Mouse (Mus musculus) heart, adult 18-20 months (tissue): ENCODE data around the gene Gapdhs. TPM values are rescaled to one million over a fixed set of nuclear protein-coding genes. Genes with fewer than 3 reads are reported as not detected.
"Not testable (repeated sequence)": the region's sequence is repeated elsewhere in the genome, so short reads cannot be mapped to it uniquely, and the experiment has no call there.

ENCODE experiments used
- DNase-seq, 2 experiments: peaks; one replicate each; pipeline ENCODE4 v3.0.0; 2021 to 2022; ENCODE audit warnings: mixed read lengths in 1 of 2
- total RNA-seq, 2 experiments: library from RNA; stranded (reverse); gene quantifications; 2 replicates each; pipeline ENCODE4 v1.2.3; 2021

The Gapdhs gene
- total RNA-seq, 2 experiments from 2014 or later, result not detected

DNA sequence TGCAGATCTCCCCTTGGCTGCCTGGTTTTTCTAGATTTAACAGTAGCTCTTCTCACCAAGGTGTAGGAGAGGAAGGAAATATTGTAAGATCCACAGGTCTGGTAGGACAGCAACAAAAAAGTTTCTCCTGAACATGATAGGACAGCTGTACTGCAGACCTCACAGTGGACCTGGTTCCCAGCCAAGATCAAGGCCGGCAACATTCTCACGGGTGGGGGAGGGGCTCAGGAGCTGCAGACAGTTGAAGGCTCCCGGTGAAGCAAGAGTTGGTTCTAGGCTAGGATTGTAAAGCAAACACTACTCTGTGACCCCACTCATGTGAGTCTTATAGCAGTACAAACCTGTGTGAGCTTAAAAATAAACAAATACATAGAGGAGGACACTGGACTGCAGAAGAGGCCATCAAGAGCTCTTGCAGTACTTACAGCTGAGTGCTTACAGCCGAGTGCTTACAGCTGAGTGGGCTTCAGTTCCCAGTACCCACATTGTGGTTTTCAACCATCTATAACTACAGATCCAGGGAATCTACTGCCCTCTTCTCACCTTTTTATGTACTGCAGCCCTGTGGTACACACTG is 629 bp upstream of the Gapdhs start:
- peak; percentile 35 to 45 for DNase-seq

GRCm38 (mm10) chr7:30742570-30742969 is 911 bp downstream of the Gapdhs start:
- not testable (repeated sequence) for DNase-seq

- DNase-seq, result no peak
These were observed 7.3 kb downstream of the Gapdhs start for GRCm38 (mm10) chr7:30736211-30736610.

- DNase-seq, result peak in 1 of 2 experiments; percentile 22
These were observed 13.3 kb downstream of the Gapdhs start for GRCm38 (mm10) chr7:30730064-30730722.

- DNase-seq, result peak; percentile 97
These were observed 14.0 kb downstream of the Gapdhs start, which contains the start of gene Tmem147 for GRCm38 (mm10) chr7:30729396-30730063. Gene Tmem147 (minus strand): TSS chr7:30729540.

- no peak for DNase-seq
These were observed 14.6 kb downstream of the Gapdhs start for GRCm38 (mm10) chr7:30728739-30729395.

- DNase-seq, result no peak
These were observed 15.3 kb downstream of the Gapdhs start for GRCm38 (mm10) chr7:30728214-30728613.

DNA sequence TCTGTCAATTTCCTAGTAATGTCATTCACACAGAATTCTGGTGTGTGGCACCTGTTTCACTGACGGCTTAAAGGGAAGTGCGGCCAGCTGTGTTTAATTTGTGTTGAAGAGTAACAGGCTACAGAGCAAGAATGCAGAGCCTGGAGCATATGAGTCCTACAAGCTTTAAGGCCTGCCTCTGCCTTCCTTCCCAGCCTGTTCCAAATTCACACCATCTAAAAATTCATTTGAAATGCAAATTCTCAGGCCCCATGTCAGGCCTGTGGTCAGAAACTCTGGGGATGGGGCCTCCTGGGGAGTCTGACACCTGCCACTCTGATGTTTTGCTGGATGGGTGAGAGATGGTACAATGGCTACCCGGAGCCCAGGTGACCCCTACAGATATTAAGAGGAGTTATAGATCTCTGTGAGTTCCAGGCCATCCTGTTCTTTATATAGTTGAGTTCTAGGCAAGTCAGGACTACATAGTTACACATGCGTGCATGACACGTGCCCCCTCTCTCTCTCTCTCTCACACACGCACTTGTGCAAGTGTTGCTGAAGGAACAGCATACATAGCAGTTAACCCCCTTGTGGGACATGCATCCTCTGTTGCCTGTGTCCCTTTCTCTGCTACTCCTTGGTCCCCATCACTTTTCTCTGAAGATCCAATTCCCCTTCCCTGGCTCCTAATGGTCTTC is 20.1 kb downstream of the Gapdhs start:
- no peak for DNase-seq

- no peak for DNase-seq
These were observed 22.2 kb downstream of the Gapdhs start for GRCm38 (mm10) chr7:30721286-30721685.

- no peak for DNase-seq
These were observed 23.8 kb downstream of the Gapdhs start for GRCm38 (mm10) chr7:30719669-30720068.

GRCm38 (mm10) chr7:30717716-30718046 is 25.8 kb downstream of the Gapdhs start:
- DNase-seq, result no peak

- peak; percentile 53 to 56 for DNase-seq
These were observed 26.3 kb downstream of the Gapdhs start for GRCm38 (mm10) chr7:30717006-30717715.

GRCm38 (mm10) chr7:30711942-30712341 is 31.5 kb downstream of the Gapdhs start, which contains the start of gene Atp4a:
Gene Atp4a (plus strand): TSS chr7:30712209.
- no peak for DNase-seq

GRCm38 (mm10) chr7:30707441-30707840 is 36.0 kb downstream of the Gapdhs start:
- no peak for DNase-seq

- peak; percentile 26 to 40 for DNase-seq
These were observed 37.1 kb downstream of the Gapdhs start for GRCm38 (mm10) chr7:30706214-30706882.

GRCm38 (mm10) chr7:30698589-30698988 is 44.9 kb downstream of the Gapdhs start, which contains the start of gene 2200002J24Rik:
Gene 2200002J24Rik (plus strand): TSS chr7:30698926.
- DNase-seq, result no peak

DNA sequence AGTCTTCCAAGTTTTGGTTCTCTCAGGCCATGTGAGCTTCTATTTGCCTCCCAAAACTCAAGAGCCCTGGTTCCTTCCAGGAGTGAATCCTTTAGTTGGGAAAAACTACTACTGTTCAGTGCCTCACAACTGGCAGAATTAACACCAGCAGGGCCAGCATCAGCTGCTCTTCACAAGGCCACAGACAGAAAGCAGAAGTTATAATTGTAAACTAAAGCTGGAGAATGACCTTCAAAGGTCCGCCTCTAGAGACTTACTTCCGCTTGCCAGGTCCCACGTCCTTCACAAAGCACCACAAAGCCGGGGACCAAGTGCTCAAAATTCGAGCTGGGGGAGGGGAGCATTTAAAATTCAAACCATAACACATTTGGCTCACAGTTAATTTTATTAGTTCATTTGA is 45.4 kb downstream of the Gapdhs start:
- peak in 1 of 2 experiments; percentile 12 for DNase-seq

GRCm38 (mm10) chr7:30688325-30688724 is 55.2 kb downstream of the Gapdhs start:
- no peak for DNase-seq

GRCm38 (mm10) chr7:30683425-30683824 is 60.1 kb downstream of the Gapdhs start:
- DNase-seq, result no peak

DNA sequence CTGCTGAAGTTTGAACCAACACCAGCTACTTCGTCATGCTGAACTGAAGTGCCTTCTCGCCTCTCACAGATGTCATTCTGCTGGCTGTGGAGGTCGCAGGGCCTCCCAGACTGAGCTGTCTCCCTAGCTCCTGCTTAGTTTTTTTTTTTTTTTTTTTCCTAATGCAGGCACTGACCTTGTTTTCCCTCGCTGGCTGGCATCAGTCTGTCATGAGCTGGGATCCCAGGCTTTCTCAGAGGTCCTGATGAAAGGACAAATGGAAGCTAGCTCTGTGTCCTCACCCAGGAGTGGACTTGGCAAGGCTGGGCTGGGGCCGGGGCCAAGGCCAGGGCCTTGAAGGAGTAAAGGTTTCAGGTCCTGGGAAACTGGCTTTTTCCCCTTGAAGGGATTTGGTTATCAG is 61.6 kb downstream of the Gapdhs start:
- peak; percentile 55 to 57 for DNase-seq
